Mouse (Mus musculus): ENCODE results near the gene Msn.

GRCm38 (mm10) chrX:96097491-96097970, 1.7 kb downstream of the Msn start:
- no peak for TF ChIP-seq CTCF (IDR thresholded peaks at IDR 0.05; ENCODE audit: low read depth, low read length)
- no peak for TF ChIP-seq POLR2AphosphoS5 (IDR thresholded peaks at IDR 0.05; ENCODE audit: insufficient replicate concordance, low read depth, low read length)
